Mouse (Mus musculus) small intestine, adult 2 months (tissue): ENCODE results near the gene Gm6583.

Experiments
- CTCF ChIP-seq: fragments of 200-500 bp; IDR thresholded peaks from 2 replicates; pipeline ENCODE4 v1.5.1; 2012; ENCODE audit warnings: low read depth, mild to moderate bottlenecking, control low read depth, inconsistent platforms, low read length, moderate library complexity, mixed read lengths; ENCODE audit not compliant: insufficient replicate concordance, insufficient read length; ENCODE audit errors: extremely low read depth
- POLR2A ChIP-seq: fragments of 200-500 bp; IDR thresholded peaks from 2 replicates; pipeline ENCODE4 v1.6.1; 2012; ENCODE audit warnings: low read depth, mild to moderate bottlenecking, control low read depth, inconsistent platforms, low read length, moderate library complexity

GRCm38 (mm10) chr5:112368666-112369065 lies 12.8 kb upstream of the Gm6583 start:
- TF ChIP-seq CTCF, result no peak
- TF ChIP-seq POLR2A, result no peak
